Mouse (Mus musculus) heart, adult 2 months (tissue): ENCODE results near the gene Myom1. TPM values are rescaled to one million over a fixed set of nuclear protein-coding genes. Genes with fewer than 3 reads are reported as not detected.
A peak's percentile ranks its signal among the peaks of the same experiment; 100 is the strongest.

Source experiments
- DNase-seq, 2 experiments: peaks; one replicate each; pipeline ENCODE4 v3.0.0; 2021
- H3K27ac ChIP-seq: fragments of 200-600 bp; 2 replicates; pipeline ENCODE4 v1.8.1; 2022
- H3K27me3 ChIP-seq: fragments of 200-500 bp; 2 replicates; pipeline ENCODE4 v1.6.1; 2012; ENCODE audit warnings: mild to moderate bottlenecking, low read length, inconsistent platforms, mixed read lengths; ENCODE audit not compliant: control insufficient read depth, insufficient read depth
- H3K36me3 ChIP-seq: fragments of 200-500 bp; 2 replicates; pipeline ENCODE4 v1.6.1; 2012; ENCODE audit warnings: low read length, inconsistent platforms; ENCODE audit not compliant: control insufficient read depth, insufficient read depth
- H3K4me1 ChIP-seq: fragments of 200-500 bp; 2 replicates; pipeline ENCODE4 v1.6.1; 2011; ENCODE audit warnings: low read length; ENCODE audit not compliant: control insufficient read depth, insufficient read depth
- H3K4me3 ChIP-seq: fragments of 200-600 bp; 2 replicates; pipeline ENCODE4 v1.8.1; 2022
- H3K79me2 ChIP-seq: fragments of 200-500 bp; replicated peaks from 2 replicates; pipeline ENCODE4 v1.6.1; 2012; ENCODE audit warnings: mild to moderate bottlenecking, inconsistent platforms, low read length, moderate library complexity, mixed read lengths; ENCODE audit not compliant: control insufficient read depth, insufficient read depth
- H3K9ac ChIP-seq: fragments of 200-500 bp; 2 replicates; pipeline ENCODE4 v1.6.1; 2012; ENCODE audit warnings: low read depth, mild to moderate bottlenecking, control low read depth, inconsistent platforms, low read length, mixed read lengths
- CTCF ChIP-seq: fragments of 200-600 bp; IDR thresholded peaks from 2 replicates; pipeline ENCODE4 v1.8.1; 2022; ENCODE audit warnings: antibody characterized with exemption, mild to moderate bottlenecking, moderate library complexity
- EP300 ChIP-seq: fragments of 200-500 bp; IDR thresholded peaks from 2 replicates; pipeline ENCODE4 v1.6.1; 2011; ENCODE audit warnings: low read depth, low read length, control low read depth; ENCODE audit not compliant: insufficient read depth
- POLR2A ChIP-seq: fragments of 200-500 bp; IDR thresholded peaks from 2 replicates; pipeline ENCODE4 v1.6.1; 2011; ENCODE audit warnings: mild to moderate bottlenecking, low read depth, low read length, control low read depth; ENCODE audit not compliant: insufficient read depth
- WGBS: fragments of 180-500 bp; shearing (Covaris S2); methylation state at CpG from one replicate; pipeline ENCODE4 v1.1.7; 2018; 5-methylcytosine and 5-hydroxymethylcytosine counted together
- intact Hi-C: fragments of 180-260 bp; cut with DNase I; formaldehyde crosslinking; loops from one replicate; pipeline ENCODE4 v1.15.1; 2025
- polyA plus RNA-seq: library from polyadenylated mRNA; depleted of rRNA; stranded (reverse); fragments of >200 nt; gene quantifications from 2 replicates; pipeline ENCODE4 v1.2.3, GENCODE M21; 2012
- total RNA-seq, 2 experiments: library from RNA; stranded (reverse); gene quantifications; 2 replicates each; pipeline ENCODE4 v1.2.3; 2021

Gene Myom1
- total and polyA plus RNA-seq, 3 experiments = 222 to 1,030 (median 865) TPM

GRCm38 (mm10) chr17:71124674-71125073 is 122.2 kb downstream of the Myom1 start:
- Histone ChIP-seq H3K27ac (0 out of 2 replicates have a peak overlapping the region, but pooled peaks have one; percentile 15), H3K27me3 (no peaks in the 10 kb centered on the region), H3K4me1 (peaks cover 1% of the 10 kb centered on the region), H3K9ac (no peak overlapping the region), H3K36me3 (peaks cover 9% of the 10 kb centered on the region), H3K79me2 (no peaks in the 10 kb centered on the region), H3K4me3 (no peak overlapping the region)
- WGBS = 68% methylated on average over 1 of the region's 1 CpGs
- TF ChIP-seq POLR2A (no peak), EP300 (no peak), CTCF (no peak)
- intact Hi-C loops = no loop called here
- peak in 1 of 2 experiments; percentile 23 for DNase-seq

DNA sequence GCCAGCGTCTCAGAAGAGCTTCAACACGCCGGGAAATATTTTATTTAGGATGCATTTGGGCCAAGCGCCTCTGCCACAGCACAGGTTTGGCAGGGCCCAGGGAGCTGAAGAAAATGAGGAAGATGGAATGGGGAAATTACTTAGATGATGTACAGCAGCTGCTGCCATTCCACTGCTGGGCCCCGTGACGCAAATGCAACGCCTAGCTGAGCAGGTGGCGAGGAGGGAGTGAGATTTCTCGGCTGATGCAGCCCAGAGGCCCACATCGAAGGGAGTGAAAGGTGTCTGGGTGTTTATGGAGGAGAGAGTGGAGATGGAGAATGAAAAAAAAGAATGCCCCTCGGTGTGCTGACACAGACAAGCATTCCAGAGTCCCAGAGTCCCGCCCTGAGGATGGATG is 123.1 kb downstream of the Myom1 start:
- no peaks in the 10 kb centered on the region for H3K27me3 ChIP-seq
- peaks cover 2% of the 10 kb centered on the region for H3K36me3 ChIP-seq
- no peak overlapping the region for H3K4me3 ChIP-seq
- TF ChIP-seq EP300 (no peak), POLR2A (no peak), CTCF (no peak)
- no peaks in the 10 kb centered on the region; the same call in 1 of the 2 replicates for H3K4me1 ChIP-seq
- no peak overlapping the region for H3K27ac ChIP-seq
- WGBS = 79% methylated on average over 12 of the region's 12 CpGs
- no peaks in the 10 kb centered on the region for H3K79me2 ChIP-seq
- DNase-seq = peak; percentile 33 to 55
- H3K9ac ChIP-seq = no peak overlapping the region
- intact Hi-C loops = no loop called here

GRCm38 (mm10) chr17:71126001-71126400 is 123.6 kb downstream of the Myom1 start:
- WGBS = 86% methylated on average over 12 of the region's 12 CpGs
- Histone ChIP-seq H3K27ac (no peak overlapping the region), H3K9ac (no peak overlapping the region), H3K4me3 (no peak overlapping the region), H3K36me3 (peaks cover 1% of the 10 kb centered on the region), H3K27me3 (no peaks in the 10 kb centered on the region), H3K79me2 (no peaks in the 10 kb centered on the region), H3K4me1 (no peaks in the 10 kb centered on the region; the same call in 1 of the 2 replicates)
- TF ChIP-seq POLR2A (no peak), EP300 (no peak), CTCF (no peak)
- DNase-seq = peak in 1 of 2 experiments; percentile 17
- intact Hi-C loops = no loop called here

GRCm38 (mm10) chr17:71127464-71128110 is 125.2 kb downstream of the Myom1 start:
- Histone ChIP-seq H3K27me3 (no peaks in the 10 kb centered on the region), H3K4me3 (no peak overlapping the region), H3K36me3 (no peaks in the 10 kb centered on the region), H3K79me2 (no peaks in the 10 kb centered on the region), H3K9ac (no peak overlapping the region), H3K4me1 (no peaks in the 10 kb centered on the region; the same call in 1 of the 2 replicates), H3K27ac (peak overlapping the region; percentile 15; the same call in 1 of the 2 replicates)
- intact Hi-C loops = no loop called here
- peak; percentile 32 to 60 for DNase-seq
- WGBS = 48% methylated on average over 7 of the region's 7 CpGs
- TF ChIP-seq CTCF (no peak), POLR2A (no peak), EP300 (no peak)

DNA sequence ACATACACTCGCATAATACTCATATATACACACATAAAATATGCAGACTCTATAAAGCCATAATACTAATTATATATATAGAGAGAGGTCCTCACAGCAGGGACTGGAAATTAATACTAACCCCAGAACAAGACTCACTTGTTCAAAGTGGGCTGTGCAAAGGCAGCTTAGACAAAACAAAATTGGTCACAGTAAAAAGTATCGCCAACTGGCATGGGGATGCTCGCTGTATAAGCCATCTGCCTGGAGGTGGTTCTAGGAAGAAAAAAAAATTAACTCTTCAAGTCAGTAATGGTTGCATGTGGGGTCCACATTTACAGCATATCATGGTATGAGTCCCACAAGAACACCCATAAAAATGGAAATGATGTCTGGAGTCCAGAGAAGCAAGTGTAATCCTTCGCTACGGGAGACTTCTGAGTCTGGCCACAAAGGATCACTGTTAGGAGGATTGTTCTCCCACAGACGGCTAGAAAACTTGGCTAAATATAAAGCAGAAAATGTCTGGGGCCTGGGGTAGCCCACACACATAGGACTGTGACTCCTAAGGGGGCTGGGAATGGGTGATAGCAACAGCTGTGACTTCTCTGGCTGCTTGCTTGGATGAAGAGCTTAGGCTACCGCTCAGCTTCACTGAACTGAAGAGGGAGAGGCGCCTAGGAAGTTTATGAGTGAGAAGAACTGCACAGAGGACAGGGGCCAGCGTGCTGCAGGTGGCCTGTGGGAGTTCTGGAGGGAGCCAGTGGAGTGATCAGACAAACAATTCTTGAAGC is 127.2 kb downstream of the Myom1 start:
- 70% methylated on average over 9 of the region's 9 CpGs for WGBS
- TF ChIP-seq CTCF (no peak), POLR2A (no peak), EP300 (no peak)
- no peak for DNase-seq
- no peak overlapping the region for H3K4me3 ChIP-seq
- H3K9ac ChIP-seq = no peak overlapping the region
- no peaks in the 10 kb centered on the region for H3K36me3 ChIP-seq
- intact Hi-C loops = no loop called here
- H3K4me1 ChIP-seq = peaks cover 2% of the 10 kb centered on the region
- H3K27me3 ChIP-seq = no peaks in the 10 kb centered on the region
- H3K79me2 ChIP-seq = no peaks in the 10 kb centered on the region
- no peak overlapping the region for H3K27ac ChIP-seq

GRCm38 (mm10) chr17:71132221-71132620 is 129.8 kb downstream of the Myom1 start:
- Histone ChIP-seq H3K4me3 (no peak overlapping the region), H3K79me2 (no peaks in the 10 kb centered on the region), H3K36me3 (no peaks in the 10 kb centered on the region), H3K4me1 (peaks cover 2% of the 10 kb centered on the region), H3K27me3 (no peaks in the 10 kb centered on the region), H3K9ac (no peak overlapping the region), H3K27ac (peak overlapping the region; percentile 20; the same call in 1 of the 2 replicates)
- DNase-seq = no peak
- TF ChIP-seq EP300 = no peak
- TF ChIP-seq CTCF = no peak
- TF ChIP-seq POLR2A = no peak
- intact Hi-C loops = no loop called here
